Mouse (Mus musculus): ENCODE results near the gene Gm16181. TPM values are rescaled to one million over a fixed set of nuclear protein-coding genes. Genes with fewer than 3 reads are reported as not detected.
A peak's percentile ranks its signal among the peaks of the same experiment; 100 is the strongest.

The Gm16181 gene
- total RNA-seq, 2 experiments from 2014 or later = 1.3 TPM; not detected in 1

GRCm38 (mm10) chr17:35250348-35251120, 29.9 kb downstream of the Gm16181 start:
- no peak for DNase-seq

- DNase-seq = no peak
Observed at GRCm38 (mm10) chr17:35251162-35251719, 30.6 kb downstream of the Gm16181 start.

- DNase-seq = no peak
Observed at GRCm38 (mm10) chr17:35251981-35252380, 31.3 kb downstream of the Gm16181 start.

GRCm38 (mm10) chr17:35252619-35253292, 32.1 kb downstream of the Gm16181 start:
- no peak for DNase-seq

- no peak for DNase-seq
Observed at GRCm38 (mm10) chr17:35253293-35254093, 32.9 kb downstream of the Gm16181 start.

- DNase-seq = peak; percentile 80
Observed at GRCm38 (mm10) chr17:35254241-35255098, 33.8 kb downstream of the Gm16181 start.

GRCm38 (mm10) chr17:35255301-35255700, 34.7 kb downstream of the Gm16181 start:
- no peak for DNase-seq

- DNase-seq = no peak
Observed at GRCm38 (mm10) chr17:35255704-35256103, 35.1 kb downstream of the Gm16181 start.

GRCm38 (mm10) chr17:35257378-35257777, 36.7 kb downstream of the Gm16181 start:
- no peak for DNase-seq

- peak; percentile 96 for DNase-seq
Observed at GRCm38 (mm10) chr17:35257824-35258491, 37.3 kb downstream of the Gm16181 start.

GRCm38 (mm10) chr17:35258492-35259478, 38.2 kb downstream of the Gm16181 start:
- no peak for DNase-seq

GRCm38 (mm10) chr17:35259621-35260020, 39.0 kb downstream of the Gm16181 start:
- DNase-seq = no peak

GRCm38 (mm10) chr17:35261651-35262050, 41.0 kb downstream of the Gm16181 start:
- DNase-seq = no peak

GRCm38 (mm10) chr17:35262664-35263522, 42.3 kb downstream of the Gm16181 start, which contains the start of gene H2-D1:
Gene H2-D1 (plus strand): TSS chr17:35262730.
- DNase-seq = peak; percentile 99

- DNase-seq = no peak
Observed at GRCm38 (mm10) chr17:35263523-35263883, 42.9 kb downstream of the Gm16181 start.

- DNase-seq = no peak
Observed at GRCm38 (mm10) chr17:35267399-35268086, 46.9 kb downstream of the Gm16181 start.

- peak; percentile 77 for DNase-seq
Observed at GRCm38 (mm10) chr17:35269653-35270347, 49.2 kb downstream of the Gm16181 start.

All from adrenal gland, postnatal 10 days (tissue).